Mouse (Mus musculus): Measurements from ENCODE around the gene Msh4.

GRCm38 (mm10) chr3:153932461-153932860 lies 26.5 kb upstream of the Msh4 start:
- TF ChIP-seq ZNF384 (IDR thresholded peaks at IDR 0.05; ENCODE audit: low read depth, low read length) (no peak), ZC3H11A (IDR thresholded peaks at IDR 0.05; ENCODE audit: borderline replicate concordance, low read depth, low read length) (no peak)

All from ES-E14 (cell line).